Mouse (Mus musculus): ENCODE results near the gene Arl3.

Gene Arl3

DNA sequence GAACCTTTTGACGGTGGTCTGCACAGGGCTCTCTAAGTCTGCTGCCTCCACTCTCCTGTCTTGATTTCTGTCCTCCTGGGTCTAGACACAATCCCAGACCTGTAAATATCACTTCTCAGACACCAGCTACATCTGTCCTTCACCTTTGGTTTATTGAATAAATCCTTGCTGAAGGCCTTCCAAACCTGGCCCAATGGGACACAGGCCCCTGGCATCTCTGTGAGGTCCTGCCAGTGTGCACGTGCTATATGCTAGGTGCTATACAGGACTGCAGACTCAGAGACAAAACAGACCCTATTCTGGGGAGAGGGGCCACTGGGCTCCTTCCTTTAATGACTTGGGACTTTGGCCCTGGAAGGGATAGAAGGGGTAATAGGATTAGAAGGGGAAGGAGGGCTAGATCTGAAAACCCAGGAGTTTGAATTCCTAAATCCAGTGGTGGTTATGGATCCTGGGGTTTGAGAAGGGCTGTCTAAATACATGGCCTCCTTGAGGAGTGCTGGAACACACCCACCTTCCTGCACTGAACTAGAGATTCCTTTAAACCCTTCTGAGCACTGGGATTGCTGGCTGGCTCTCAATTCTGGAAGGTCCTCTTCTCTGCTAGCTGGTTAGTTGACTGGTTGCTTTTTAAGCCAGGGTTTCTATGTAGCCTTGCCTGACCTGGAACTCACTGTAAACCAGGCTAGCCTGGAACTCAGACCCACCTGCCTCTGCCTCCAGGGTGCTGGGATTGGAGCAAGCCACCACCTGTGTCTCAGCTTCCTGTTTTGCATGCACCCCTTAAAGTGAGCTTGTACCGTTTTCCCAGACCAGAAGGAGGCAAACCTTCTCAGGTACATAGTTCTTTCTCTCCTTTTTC is 56.1 kb downstream of the Arl3 start:
- peak; percentile 60 for DNase-seq

DNA sequence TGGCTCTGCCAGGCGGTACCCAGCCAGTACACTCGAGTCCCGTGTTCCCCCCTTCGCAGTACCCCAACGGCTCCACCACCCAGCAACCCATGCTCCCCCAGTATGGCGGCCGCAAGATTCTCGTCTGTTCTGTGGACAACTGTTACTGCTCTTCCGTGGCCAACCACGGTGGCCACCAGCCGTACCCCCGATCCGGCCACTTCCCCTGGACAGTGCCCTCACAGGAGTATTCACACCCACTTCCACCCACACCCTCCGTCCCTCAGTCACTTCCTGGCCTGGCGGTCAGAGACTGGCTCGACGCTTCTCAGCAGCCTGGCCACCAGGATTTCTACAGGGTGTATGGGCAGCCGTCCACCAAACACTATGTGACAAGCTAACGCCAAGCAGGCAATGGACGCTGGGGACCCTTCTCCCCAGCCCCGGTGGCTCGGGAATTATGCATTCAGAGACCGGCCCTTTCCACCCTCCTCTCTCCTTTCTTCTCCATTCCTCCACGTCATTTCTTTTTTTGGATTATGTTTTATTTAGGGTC is 57.6 kb downstream of the Arl3 start:
- peak; percentile 23 for DNase-seq

DNA sequence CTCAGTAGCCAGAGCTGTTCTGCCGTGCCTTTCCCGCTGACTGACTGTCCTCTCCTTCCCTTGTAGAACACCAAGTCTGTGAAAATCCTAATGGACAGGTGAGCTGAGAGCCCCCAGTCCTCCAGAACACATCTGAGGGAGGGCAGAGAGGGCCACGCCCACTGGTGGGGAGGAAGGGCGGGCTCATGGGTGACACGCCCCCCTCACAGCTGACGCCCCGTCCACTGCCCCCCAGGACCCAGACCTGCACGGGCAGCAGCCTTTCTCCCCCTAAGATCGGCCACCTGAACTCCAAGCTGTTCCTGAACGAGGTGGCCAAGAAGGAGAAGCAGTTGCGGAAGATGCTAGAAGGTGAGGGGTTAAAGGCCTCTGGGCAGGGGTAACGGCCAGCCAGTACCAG is 58.6 kb downstream of the Arl3 start:
- DNase-seq, result peak; percentile 33

DNA sequence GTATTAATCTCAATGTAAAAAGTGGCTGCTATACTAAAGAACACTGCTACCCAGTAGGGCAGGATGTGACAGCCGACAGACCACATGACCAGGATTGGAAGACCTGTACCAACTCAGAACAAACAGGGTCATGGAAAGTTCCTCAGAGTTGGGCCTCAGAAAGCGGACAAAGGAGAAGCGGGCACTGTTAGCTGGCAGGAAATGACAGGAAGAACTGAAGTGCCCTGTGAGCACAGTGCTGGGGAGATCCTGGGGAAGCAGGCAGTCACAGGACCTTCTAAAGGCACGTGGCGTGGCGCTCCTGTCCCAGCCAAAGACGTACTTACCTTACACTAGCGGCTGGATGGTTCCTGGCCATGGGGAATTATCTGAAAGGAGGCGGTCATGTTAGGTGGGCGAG is 61.7 kb downstream of the Arl3 start:
- DNase-seq, result no peak

DNA sequence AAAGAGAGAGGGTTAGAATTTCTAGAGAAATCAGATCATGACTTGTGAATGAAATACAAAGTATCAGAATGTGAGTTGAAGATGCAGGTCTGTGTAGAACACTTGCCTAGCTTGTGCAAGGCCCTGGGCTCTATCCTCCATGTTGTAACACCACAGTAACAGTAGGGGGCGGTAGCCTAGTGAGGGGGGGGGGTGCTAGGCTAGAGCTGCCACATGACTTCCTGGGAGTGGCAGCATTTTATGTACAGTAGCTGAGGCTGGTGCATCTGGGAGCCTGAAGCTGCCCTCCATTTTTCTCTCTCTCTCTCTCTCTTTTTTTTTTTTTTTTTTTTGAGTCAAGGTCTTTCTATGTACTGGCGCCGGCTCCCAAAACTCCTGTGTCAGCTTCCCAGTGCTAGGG is 62.2 kb downstream of the Arl3 start:
- DNase-seq, result peak; percentile 58

DNA sequence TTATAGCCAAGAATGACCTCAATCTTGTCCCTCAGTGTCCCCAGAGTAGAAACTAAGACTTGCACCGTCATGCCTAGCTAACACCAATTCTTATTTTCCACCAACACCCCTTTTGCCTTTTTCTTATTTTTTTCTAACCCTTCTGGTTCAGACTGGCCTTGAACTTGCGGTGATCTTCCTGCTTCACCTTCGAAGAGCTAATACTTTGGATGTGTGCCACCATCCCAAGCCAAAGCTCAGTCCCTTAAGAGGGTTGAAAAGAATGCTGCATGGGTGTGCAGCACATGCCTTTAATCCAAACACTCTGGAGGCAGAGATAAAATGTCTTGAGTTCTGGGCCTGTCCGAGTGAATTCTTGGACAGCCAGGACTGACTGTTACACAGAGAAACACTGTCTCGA is 62.6 kb downstream of the Arl3 start:
- DNase-seq, result no peak

DNA sequence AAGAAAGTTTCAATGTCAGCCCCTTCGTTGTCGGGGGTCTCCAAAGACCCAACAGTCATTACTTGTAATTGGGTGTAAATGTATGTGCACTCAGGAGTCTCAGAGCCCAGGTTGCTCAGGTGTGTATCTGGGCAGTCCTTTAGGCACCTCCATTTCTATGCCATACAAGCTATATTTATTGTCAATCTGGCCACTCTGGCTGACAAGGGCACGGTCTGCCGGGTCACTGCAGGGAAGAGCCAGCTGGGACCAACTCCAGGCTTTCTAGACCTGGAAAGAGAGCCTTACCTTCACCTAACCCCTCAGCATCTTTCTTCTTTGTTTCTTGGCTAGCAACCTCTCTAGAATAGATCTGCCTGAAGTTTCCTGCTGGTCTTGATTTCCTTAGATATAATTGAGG is 63.3 kb downstream of the Arl3 start:
- DNase-seq, result no peak

DNA sequence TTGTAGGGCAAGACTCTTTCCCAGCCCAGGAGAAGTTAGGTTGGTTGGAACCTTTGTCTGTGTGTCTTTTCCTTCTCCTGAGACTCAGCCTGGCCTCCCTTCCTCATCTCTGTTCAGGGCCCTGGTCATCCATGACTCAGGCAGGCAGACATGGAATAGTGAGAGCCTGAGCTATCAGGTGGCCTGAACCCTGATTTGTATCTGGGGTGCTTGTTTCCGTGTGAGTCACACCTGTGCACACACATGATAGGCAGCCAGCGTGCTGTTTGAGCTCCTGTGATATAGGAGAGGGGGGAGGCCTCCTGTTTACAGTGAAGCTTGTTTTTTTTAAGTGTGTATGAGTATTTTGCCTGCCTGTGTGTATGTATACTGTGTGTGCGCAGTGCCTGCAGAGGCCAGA is 63.8 kb downstream of the Arl3 start:
- DNase-seq, result peak; percentile 21

DNA sequence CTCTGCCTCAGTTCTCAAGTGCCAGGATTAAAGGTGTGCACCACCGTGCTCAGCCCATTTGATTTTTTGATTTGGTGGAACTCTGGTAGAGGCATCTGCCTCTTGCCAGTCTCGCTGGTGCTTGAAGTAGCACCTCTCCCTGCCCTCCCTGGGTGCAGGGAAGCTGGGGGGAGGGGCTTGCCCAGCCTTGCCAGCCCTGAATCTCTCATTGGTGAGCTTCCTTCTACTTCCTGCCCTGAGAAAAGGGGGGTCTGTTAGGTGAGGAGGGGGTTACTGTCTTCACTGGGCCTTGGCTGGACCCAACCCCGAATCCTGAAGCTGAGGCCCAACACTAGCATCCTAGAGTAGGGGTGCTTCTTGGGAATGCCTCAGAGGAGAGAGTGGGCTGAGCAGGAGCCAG is 64.3 kb downstream of the Arl3 start:
- peak; percentile 68 for DNase-seq

DNA sequence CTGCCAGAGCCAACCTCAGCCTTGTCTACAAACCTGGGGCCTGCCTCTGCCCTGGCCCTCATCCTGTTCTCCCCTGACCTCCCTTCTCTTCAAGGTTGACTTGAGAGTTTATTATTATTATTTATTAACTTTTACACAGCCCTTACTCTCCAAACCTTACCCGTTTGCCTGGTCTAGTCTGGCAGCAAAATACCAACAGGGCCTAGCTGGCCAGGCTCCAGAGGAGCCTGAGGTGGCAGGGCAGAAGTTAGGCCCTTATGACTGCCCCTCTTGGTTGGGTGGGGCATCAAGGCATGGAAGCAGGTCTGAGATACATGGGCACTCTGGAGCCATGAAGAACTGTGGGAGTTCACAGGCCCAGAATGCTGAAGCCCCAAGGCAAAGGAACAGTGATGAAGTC is 65.2 kb downstream of the Arl3 start:
- DNase-seq, result peak; percentile 11

DNA sequence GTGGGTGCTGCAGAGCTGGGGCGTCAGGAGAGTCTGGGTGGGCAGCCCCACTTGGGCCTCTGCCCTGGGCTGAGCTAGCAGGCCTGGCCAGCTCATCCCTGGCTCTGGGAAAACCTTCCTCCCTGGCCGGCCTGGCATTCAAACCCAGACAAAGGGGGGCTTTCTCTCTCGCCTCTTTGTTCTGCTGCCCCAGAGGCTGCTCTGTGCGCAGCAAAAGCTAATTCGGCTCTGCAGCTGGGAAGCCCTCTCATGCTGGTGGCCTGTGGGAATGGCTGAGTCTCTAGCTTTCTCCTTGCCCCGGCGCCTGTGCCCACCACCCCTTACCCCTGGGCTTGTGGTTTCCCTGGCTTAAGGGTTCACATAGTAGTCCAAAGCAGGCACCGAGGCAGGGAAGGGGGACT is 65.8 kb downstream of the Arl3 start:
- DNase-seq, result peak; percentile 31

DNA sequence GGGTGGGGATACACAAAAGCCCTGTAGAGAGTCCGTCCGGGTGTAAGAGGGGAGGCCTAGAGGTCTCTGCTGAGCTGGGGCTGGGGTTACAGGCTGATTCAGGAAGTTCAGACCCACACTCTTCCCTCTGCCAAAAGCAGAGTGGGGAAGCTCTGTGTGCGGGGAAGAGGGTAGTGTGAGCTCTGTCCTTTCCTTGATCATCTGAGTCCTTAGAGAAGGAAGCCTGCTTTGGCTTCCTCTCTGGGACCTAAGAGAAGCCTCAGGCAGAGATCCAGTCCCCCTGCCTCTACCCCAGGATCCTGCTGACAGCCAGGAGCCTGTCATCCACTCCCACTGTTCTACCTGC is 66.7 kb downstream of the Arl3 start:
- DNase-seq, result no peak

DNA sequence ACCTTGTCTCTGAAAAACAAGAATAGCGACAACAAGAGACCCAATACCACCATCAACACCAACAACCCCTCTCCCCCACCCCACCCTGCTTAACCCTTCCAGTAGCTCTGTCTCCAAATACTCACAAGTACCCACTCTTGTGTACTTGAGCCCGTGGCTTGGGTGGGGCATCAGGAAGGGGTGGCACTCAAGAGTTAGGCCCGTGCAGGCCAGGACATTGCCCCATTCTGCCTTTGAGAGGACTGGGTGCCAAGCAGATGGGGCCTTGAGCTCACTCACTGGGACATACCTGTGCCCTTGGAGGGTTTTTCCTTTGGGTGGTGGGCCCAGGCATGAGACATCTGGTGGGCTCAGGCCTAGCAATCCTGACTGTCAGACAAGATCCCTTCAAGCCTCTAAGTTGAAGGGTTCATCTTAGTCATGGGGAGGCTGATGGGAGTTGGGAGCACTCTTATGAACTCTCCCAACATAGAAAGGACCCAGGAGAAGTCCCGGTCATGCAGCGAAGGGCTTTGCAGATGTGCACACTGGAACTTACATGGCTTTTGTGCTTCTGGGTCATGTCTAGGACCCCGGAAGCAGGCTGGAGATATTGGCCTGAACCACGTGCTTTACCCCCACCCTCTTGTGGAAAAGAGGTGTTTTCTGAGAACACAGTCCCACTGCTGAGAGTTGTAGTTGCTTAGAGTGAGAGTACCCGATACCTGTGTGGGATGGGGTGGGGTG is 67.2 kb downstream of the Arl3 start:
- no peak for DNase-seq

DNA sequence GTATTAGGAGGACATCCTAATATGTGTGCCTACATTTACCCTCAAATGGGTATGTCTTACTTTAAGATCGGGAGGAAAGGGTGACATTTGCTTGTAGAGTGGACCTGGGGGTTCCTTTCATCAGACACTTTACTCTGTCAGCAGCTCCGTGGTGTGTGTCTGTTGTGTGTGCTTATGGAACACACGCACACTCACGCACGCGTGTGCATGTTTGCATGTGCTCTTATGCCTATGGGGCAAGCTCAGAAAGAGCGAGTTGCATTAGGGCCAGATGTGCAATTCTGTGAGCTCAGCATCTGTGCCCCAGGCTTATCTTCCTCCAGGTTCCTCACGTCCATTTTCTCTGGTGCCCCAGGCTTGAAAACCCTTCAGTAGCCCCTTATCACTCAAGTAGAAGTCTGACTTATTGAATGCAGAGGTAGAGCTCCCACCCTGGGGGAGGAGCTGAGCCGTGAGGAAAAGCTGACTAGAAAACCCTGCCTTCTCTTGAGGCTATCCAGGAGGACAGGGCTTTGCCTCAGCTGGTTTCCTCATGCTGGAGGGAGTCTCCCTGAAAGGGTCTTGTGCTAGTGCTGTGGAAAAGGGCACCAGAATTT is 68.1 kb downstream of the Arl3 start:
- DNase-seq, result no peak

DNA sequence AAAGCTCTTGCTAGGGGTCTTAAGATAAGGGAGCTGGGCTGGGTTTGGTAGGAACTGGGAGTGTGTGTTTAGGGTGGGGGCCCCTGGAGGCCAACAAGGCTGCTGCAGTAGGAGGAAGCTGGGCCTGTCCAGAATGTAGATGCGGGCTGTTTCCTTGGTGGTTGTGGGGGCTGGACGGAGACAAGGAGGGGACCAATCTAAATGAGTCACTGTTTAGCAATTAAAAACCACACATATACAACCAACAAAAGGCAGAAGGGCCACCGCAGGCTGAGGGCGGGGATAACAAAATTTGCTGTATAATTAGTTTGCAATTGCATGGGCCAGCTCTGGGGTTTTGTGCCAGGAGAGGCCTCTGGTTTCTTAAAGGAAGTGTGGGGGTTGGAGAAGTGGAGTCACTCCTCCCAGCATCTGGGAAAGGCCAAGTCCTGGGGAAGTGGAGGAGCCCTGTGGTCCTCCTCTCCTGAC is 68.9 kb downstream of the Arl3 start:
- DNase-seq, result peak; percentile 67

DNA sequence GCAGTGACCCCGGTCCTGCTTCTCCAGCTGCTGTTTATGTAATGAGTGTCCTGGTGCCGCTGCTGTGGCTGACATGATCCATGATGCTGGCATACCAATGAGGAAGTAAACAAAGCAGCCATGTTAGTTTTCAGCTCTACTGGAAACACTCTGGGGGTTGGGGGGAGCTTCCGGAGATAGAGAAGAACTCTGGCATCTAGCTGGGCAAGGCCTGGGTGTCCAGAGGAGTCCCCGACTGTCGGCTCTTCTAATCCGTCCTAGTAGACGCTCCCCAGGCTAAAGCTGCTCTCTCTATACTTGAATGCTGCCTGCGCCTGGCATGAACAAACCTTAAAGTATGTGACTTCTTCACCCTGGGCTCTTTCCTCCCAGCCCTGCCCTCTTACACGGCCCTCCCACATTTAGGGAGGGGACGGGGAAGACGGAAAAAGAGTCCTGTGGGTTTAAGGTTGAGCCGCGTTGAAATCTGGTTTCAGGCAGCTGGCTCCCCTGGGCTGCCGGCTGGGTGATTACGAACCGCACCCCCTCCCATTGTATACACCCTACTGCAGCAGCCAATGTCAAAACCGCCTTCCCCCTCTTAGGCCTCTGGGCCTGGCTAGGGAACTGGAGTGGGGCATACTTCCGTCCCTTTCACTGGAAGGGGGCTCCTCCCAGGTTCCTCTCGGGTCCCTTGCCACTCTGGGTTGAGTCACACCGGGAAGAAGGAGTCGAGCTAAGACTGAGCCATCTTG is 69.5 kb downstream of the Arl3 start:
- peak; percentile 80 for DNase-seq

DNA sequence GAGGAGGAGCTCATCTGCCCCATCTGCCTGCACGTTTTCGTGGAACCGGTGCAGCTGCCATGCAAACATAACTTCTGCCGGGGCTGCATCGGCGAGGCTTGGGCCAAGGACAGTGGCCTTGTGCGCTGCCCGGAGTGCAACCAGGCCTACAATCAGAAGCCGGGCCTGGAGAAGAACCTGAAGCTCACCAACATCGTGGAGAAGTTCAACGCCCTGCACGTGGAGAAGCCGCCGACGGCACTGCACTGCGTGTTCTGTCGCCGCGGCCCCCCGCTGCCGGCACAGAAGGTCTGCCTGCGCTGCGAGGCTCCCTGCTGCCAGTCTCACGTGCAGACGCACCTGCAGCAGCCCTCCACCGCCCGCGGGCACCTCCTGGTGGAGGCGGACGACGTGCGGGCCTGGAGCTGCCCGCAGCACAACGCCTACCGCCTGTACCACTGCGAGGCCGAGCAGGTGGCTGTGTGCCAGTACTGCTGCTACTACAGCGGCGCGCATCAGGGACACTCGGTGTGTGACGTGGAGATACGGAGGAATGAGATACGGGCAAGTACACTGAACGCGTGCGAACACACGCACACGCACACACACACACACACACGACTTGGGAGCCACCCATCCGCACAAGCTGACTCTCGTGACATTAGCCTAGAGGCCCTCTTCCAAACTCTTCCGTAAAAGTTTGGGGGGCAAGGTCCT is 70.4 kb downstream of the Arl3 start:
- DNase-seq, result peak; percentile 96

DNA sequence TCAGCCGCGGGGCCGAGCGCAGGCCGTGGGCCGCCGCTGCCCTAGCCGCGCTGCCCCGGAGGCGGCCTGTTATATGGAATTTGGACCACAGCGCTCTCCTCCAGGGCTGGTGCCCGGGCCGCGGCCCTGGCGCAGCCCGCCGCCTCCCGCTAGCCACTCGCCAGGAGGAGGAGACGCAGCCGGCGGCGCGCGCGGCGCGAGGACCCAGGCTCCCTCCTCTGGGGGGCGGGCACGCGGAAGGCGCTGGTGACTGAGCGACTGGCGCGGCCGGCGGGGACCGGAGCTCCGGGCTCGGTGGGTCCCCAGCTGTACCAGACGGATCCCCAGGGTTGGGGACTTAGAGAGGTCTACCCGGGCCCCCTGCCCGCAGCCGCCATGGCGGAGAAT is 70.9 kb downstream of the Arl3 start:
- peak; percentile 90 for DNase-seq

DNA sequence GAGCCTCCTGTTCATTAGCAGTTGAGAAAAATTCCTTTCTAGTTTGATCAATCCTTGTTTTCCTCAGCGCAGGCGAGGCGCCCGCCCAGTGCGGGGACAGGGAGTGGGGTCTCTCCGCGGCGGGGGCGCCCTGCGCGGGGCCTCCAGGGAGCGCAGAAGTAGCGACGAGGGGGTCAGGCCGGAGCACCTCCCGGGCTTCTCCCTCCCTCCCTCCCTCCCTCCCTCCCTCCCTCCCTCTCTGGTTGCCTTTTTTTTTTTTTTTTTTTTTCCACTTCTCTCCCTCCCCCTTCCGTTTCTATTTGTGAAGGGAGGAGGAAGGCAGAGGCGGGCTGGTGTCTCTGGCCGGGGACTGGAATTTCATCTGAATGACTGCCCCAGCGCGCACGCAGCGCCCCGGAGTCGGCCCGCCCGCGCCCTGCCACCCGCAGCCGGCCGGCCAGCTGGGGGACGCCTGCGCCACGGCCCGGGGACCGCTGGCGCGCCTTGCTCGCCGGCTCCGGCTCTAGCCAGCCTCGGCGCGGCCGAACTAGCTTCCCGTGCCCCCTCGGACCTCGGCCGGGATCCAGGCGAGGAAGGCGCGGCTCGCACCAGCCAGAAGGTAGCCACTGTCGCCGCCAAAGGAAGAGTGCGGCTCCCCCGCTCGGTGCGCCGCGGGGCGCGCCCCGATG is 71.5 kb downstream of the Arl3 start, which contains the start of gene Trim8:
Gene Trim8, plus strand, starts transcription at position 302 of the 668 bp plus-strand sequence.
- DNase-seq, result peak; percentile 73

DNA sequence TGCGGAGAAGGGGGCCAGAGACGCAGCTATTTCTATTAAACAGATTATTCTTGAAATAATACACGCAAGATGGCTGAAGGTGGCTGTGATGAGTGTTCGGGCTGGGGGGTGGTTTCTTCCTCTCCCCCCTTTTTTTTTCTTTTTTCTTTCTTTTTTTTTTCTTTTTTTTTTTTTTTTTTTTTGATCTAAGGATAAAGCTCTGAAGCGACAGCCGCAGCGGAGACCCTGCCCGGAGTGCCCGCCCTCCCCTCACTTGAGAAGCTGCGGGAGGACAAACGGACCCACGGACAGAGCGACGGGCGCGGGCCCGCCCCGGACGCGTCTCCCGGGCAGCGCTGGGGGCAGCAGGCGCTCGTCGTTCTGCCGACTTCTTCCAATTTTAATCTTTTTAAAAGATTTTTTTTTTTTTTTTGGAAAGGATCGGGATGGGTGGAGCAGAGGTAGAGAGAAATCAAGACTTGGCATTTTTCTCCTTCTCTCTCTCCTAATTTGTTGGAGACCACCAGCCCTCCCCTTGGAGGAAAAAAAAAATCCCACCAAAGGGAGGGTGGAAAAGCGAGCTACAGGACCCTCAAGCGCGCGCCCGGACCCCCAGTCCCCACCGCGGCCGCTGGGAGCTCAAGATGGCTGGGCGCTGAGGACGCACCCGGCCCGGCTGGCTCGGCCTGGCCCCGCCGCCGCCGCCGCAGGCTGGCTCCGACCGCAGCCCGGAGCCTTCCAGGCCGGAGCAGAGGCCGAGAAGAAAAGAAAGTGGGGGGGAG is 72.2 kb downstream of the Arl3 start:
- DNase-seq, result peak; percentile 70

Data from thymus, postnatal 4 days (tissue).